19 mouse cellular contexts compared by ENCODE assay signal in the genomic region with DNA sequence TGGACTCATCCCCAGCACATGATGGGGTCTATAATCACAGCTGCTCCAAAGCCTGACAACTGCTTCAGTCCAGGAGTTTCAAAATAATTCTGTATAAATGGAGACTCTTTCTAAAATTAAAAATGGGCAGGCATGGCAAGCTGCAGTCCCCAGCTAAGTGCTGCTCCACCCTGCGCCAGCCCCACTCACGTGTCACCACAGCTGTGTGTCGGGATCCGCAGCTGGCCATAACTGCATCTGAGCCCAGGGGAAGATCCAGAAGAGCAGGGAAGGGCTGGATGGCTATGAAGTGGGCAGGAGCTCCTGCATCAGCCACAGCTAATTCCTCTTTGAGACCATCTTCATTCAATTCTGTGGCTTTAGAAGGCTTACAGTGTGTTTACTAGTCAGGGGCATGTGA. TPM values are rescaled to one million over a fixed set of nuclear protein-coding genes. Genes with fewer than 3 reads are reported as not detected.
DNase-seq lines count a peak whose midpoint lies in the region; ATAC-seq lines count a peak whose summit lies in the region.
"Had no signal": no experiment of that assay in that cellular context is flagged by ENCODE, and none has a peak within 500 bp of the region (broad histone marks: within the 10 kb centered on the region; RNA-seq: fewer than 3 reads in every experiment).

No protein-coding gene starts in this region.

- ATAC-seq in embryonic facial prominence, embryonic 11.5 days (replicated peaks; ENCODE audit: insufficient number of reproducible peaks, low FRiP score, low TSS enrichment, low read depth) = no peak
- ATAC-seq in heart, embryonic 15.5 days (replicated peaks; ENCODE audit: insufficient number of reproducible peaks, insufficient read depth, low FRiP score, low read depth) = no peak
- ATAC-seq in neural tube, embryonic 13.5 days (ENCODE audit: low read depth) = no peak
- ATAC-seq: CD4-positive, CD25-positive, alpha-beta regulatory T cell, adult 4 months; intestine, embryonic 16.5 days had no signal

- no peaks in the 10 kb centered on the region for H3K4me1 ChIP-seq in embryonic facial prominence, embryonic 11.5 days (ENCODE audit: control insufficient read depth, insufficient read depth, low read length)
- H3K4me1 ChIP-seq in embryonic facial prominence, embryonic 10.5 days = peaks cover 10% of the 10 kb centered on the region
- H3K4me1 ChIP-seq in heart, embryonic 15.5 days (replicated peaks) = peaks cover 29% of the 10 kb centered on the region
- H3K4me1 ChIP-seq in neural tube, embryonic 13.5 days (replicated peaks) = peaks cover 20% of the 10 kb centered on the region

- intact Hi-C loops in left cerebral cortex, postnatal 14 days (cut with DNase I) = no loop called here

- H3K4me3 ChIP-seq in embryonic facial prominence, embryonic 11.5 days (ENCODE audit: low read depth, low read length) = no peak overlapping the region
- no peak overlapping the region for H3K4me3 ChIP-seq in embryonic facial prominence, embryonic 10.5 days
- H3K4me3 ChIP-seq in heart, embryonic 15.5 days = no peak overlapping the region
- H3K4me3 ChIP-seq in neural tube, embryonic 13.5 days = no peak overlapping the region
- H3K4me3 ChIP-seq: kidney, embryonic 15.5 days had no signal

- peaks cover 7% of the 10 kb centered on the region for H3K36me3 ChIP-seq in embryonic facial prominence, embryonic 11.5 days (replicated peaks; ENCODE audit: control insufficient read depth, insufficient read depth, low read depth, low read length)
- H3K36me3 ChIP-seq in embryonic facial prominence, embryonic 10.5 days (replicated peaks) = peaks cover 71% of the 10 kb centered on the region
- peaks cover 48% of the 10 kb centered on the region for H3K36me3 ChIP-seq in heart, embryonic 15.5 days
- H3K36me3 ChIP-seq in neural tube, embryonic 13.5 days = peaks cover 61% of the 10 kb centered on the region

- H3K27ac ChIP-seq in embryonic facial prominence, embryonic 11.5 days (replicated peaks; ENCODE audit: low read depth, low read length) = 0 out of 2 replicates have a peak overlapping the region, but pooled peaks have one; percentile 13
- H3K27ac ChIP-seq in embryonic facial prominence, embryonic 10.5 days (replicated peaks) = no peak overlapping the region
- no peak overlapping the region; the same call in 1 of the 2 replicates for H3K27ac ChIP-seq in heart, embryonic 15.5 days
- H3K27ac ChIP-seq in neural tube, embryonic 13.5 days (replicated peaks) = no peak overlapping the region
- H3K27ac ChIP-seq: hindbrain, embryonic 14.5 days; kidney, embryonic 15.5 days had no signal

- no peak overlapping the region for H3K9ac ChIP-seq in embryonic facial prominence, embryonic 11.5 days (replicated peaks; ENCODE audit: low read length)
- H3K9ac ChIP-seq in heart, embryonic 15.5 days = peak overlapping the region; percentile 21; the same call in 1 of the 2 replicates
- 0 out of 2 replicates have a peak overlapping the region, but pooled peaks have one; percentile 27 for H3K9ac ChIP-seq in neural tube, embryonic 13.5 days
- H3K9ac ChIP-seq: hindbrain, embryonic 14.5 days; kidney, embryonic 15.5 days had no signal

- DNase-seq in embryonic facial prominence, embryonic 11.5 days (ENCODE audit: low spot score) = no peak
- no peak for DNase-seq in embryonic facial prominence, embryonic 10.5 days (ENCODE audit: low spot score)
- DNase-seq in heart, postnatal 4 days = no peak
- no peak for DNase-seq in neural tube, embryonic 10.5 days (ENCODE audit: extremely low spot score, low spot score)
- no peak for DNase-seq in left cerebral cortex, postnatal 14 days (ENCODE audit: low spot score in 2 of 2)
- DNase-seq in urinary bladder, postnatal 36 days (ENCODE audit: low spot score in 2 of 2) = no peak
- DNase-seq: cerebellum, postnatal 10 days; embryo, embryonic 11 days; gastrocnemius, postnatal 25 days; heart, postnatal 14 days; lung, postnatal 10 days; thymus, postnatal 25 days had no signal

- H3K9me3 ChIP-seq in embryonic facial prominence, embryonic 11.5 days (replicated peaks; ENCODE audit: control insufficient read depth, low read length) = no peaks in the 10 kb centered on the region
- no peaks in the 10 kb centered on the region for H3K9me3 ChIP-seq in embryonic facial prominence, embryonic 10.5 days
- H3K9me3 ChIP-seq in heart, embryonic 15.5 days (replicated peaks) = no peaks in the 10 kb centered on the region
- H3K9me3 ChIP-seq in neural tube, embryonic 13.5 days = no peaks in the 10 kb centered on the region
- H3K9me3 ChIP-seq: kidney, embryonic 15.5 days had no signal

- H3K4me2 ChIP-seq in embryonic facial prominence, embryonic 11.5 days (ENCODE audit: low read depth, low read length) = no peak overlapping the region
- H3K4me2 ChIP-seq in heart, embryonic 15.5 days = no peak overlapping the region
- H3K4me2 ChIP-seq in neural tube, embryonic 13.5 days = no peak overlapping the region
- H3K4me2 ChIP-seq: hindbrain, embryonic 14.5 days; kidney, embryonic 15.5 days; liver, embryonic 11.5 days had no signal

- H3K27me3 ChIP-seq in embryonic facial prominence, embryonic 11.5 days (ENCODE audit: control insufficient read depth, insufficient read depth, low read length) = no peaks in the 10 kb centered on the region
- no peaks in the 10 kb centered on the region for H3K27me3 ChIP-seq in embryonic facial prominence, embryonic 10.5 days (replicated peaks; ENCODE audit: low read depth, poor library complexity, severe bottlenecking)
- no peaks in the 10 kb centered on the region for H3K27me3 ChIP-seq in heart, embryonic 15.5 days
- H3K27me3 ChIP-seq in neural tube, embryonic 13.5 days = no peaks in the 10 kb centered on the region
- H3K27me3 ChIP-seq: kidney, embryonic 15.5 days had no signal

- 96% methylated on average over 4 of the region's 4 CpGs for WGBS in embryonic facial prominence, embryonic 11.5 days
- 95% methylated on average over 4 of the region's 4 CpGs for WGBS in embryonic facial prominence, embryonic 10.5 days
- 79% methylated on average over 4 of the region's 4 CpGs for WGBS in heart, embryonic 15.5 days
- 96% methylated on average over 4 of the region's 4 CpGs for WGBS in neural tube, embryonic 13.5 days

RNA-seq across cellular contexts. Expression of gene Rccd1, which starts 5.6 kb away (rescaled TPM):
- 7.5 and 8.4 TPM in 2 replicates for polyA plus RNA-seq in embryonic facial prominence, embryonic 11.5 days (2014; fragmentation: Nextera tagmentation; extraction: Ambion mirVana)
- 12.0 and 13.2 TPM in 2 replicates for polyA plus RNA-seq in embryonic facial prominence, embryonic 10.5 days (2016; fragmentation: Nextera tagmentation; extraction: Ambion mirVana)
- polyA plus RNA-seq in heart, embryonic 15.5 days (2015; fragmentation: Nextera tagmentation; extraction: Ambion mirVana) = 7.9 and 9.0 TPM in 2 replicates
- 1 to 10 TPM; 8.5 to 9.5 TPM for total RNA-seq in heart, postnatal 4 days (2021)
- polyA plus RNA-seq in neural tube, embryonic 13.5 days (2015; fragmentation: Nextera tagmentation; extraction: Ambion mirVana) = 12.6 and 15.6 TPM in 2 replicates
- total RNA-seq in left cerebral cortex, postnatal 14 days (2021) = 10 to 100 TPM; 11.8 to 12.8 TPM

RNA-seq across cellular contexts. Expression of gene Unc45a, which starts 22.1 kb away (rescaled TPM):
- polyA plus RNA-seq in embryonic facial prominence, embryonic 11.5 days (2014; fragmentation: Nextera tagmentation; extraction: Ambion mirVana) = 26.5 and 31.1 TPM in 2 replicates
- polyA plus RNA-seq in embryonic facial prominence, embryonic 10.5 days (2016; fragmentation: Nextera tagmentation; extraction: Ambion mirVana) = 51.3 and 53.3 TPM in 2 replicates
- polyA plus RNA-seq in heart, embryonic 15.5 days (2015; fragmentation: Nextera tagmentation; extraction: Ambion mirVana) = 16.6 and 21.5 TPM in 2 replicates
- 10 to 100 TPM; 22.9 to 24.9 TPM for total RNA-seq in heart, postnatal 4 days (2021)
- 61.3 and 61.7 TPM in 2 replicates for polyA plus RNA-seq in neural tube, embryonic 13.5 days (2015; fragmentation: Nextera tagmentation; extraction: Ambion mirVana)
- total RNA-seq in left cerebral cortex, postnatal 14 days (2021) = 10 to 100 TPM; 44.8 to 49.7 TPM

RNA-seq across cellular contexts. Expression of gene Hddc3, which starts 24.2 kb away (rescaled TPM):
- polyA plus RNA-seq in embryonic facial prominence, embryonic 11.5 days (2014; fragmentation: Nextera tagmentation; extraction: Ambion mirVana) = 25.7 and 28.4 TPM in 2 replicates
- 23.3 and 30.3 TPM in 2 replicates for polyA plus RNA-seq in embryonic facial prominence, embryonic 10.5 days (2016; fragmentation: Nextera tagmentation; extraction: Ambion mirVana)
- 16.1 and 17.4 TPM in 2 replicates for polyA plus RNA-seq in heart, embryonic 15.5 days (2015; fragmentation: Nextera tagmentation; extraction: Ambion mirVana)
- 10 to 100 TPM; 40.9 to 42.1 TPM for total RNA-seq in heart, postnatal 4 days (2021)
- polyA plus RNA-seq in neural tube, embryonic 13.5 days (2015; fragmentation: Nextera tagmentation; extraction: Ambion mirVana) = 22.0 and 24.7 TPM in 2 replicates
- 10 to 100 TPM; 42.0 to 53.2 TPM for total RNA-seq in left cerebral cortex, postnatal 14 days (2021)

RNA-seq across cellular contexts. Expression of gene Prc1, which starts 24.4 kb away (rescaled TPM):
- polyA plus RNA-seq in embryonic facial prominence, embryonic 11.5 days (2014; fragmentation: Nextera tagmentation; extraction: Ambion mirVana) = 154 and 172 TPM in 2 replicates
- 196 and 199 TPM in 2 replicates for polyA plus RNA-seq in embryonic facial prominence, embryonic 10.5 days (2016; fragmentation: Nextera tagmentation; extraction: Ambion mirVana)
- 125 and 145 TPM in 2 replicates for polyA plus RNA-seq in heart, embryonic 15.5 days (2015; fragmentation: Nextera tagmentation; extraction: Ambion mirVana)
- 100 to 1,000 TPM; 132 to 141 TPM for total RNA-seq in heart, postnatal 4 days (2021)
- polyA plus RNA-seq in neural tube, embryonic 13.5 days (2015; fragmentation: Nextera tagmentation; extraction: Ambion mirVana) = 38.3 and 48.2 TPM in 2 replicates
- total RNA-seq in left cerebral cortex, postnatal 14 days (2021) = 1 to 10 TPM; 3.2 to 3.8 TPM

RNA-seq across cellular contexts. Expression of gene Vps33b, which starts 49.2 kb away (rescaled TPM):
- polyA plus RNA-seq in embryonic facial prominence, embryonic 11.5 days (2014; fragmentation: Nextera tagmentation; extraction: Ambion mirVana) = 7.7 and 10.1 TPM in 2 replicates
- polyA plus RNA-seq in embryonic facial prominence, embryonic 10.5 days (2016; fragmentation: Nextera tagmentation; extraction: Ambion mirVana) = 17.3 and 18.0 TPM in 2 replicates
- 8.1 and 12.1 TPM in 2 replicates for polyA plus RNA-seq in heart, embryonic 15.5 days (2015; fragmentation: Nextera tagmentation; extraction: Ambion mirVana)
- total RNA-seq in heart, postnatal 4 days (2021) = 10 to 100 TPM; 10.6 TPM
- 23.7 and 27.7 TPM in 2 replicates for polyA plus RNA-seq in neural tube, embryonic 13.5 days (2015; fragmentation: Nextera tagmentation; extraction: Ambion mirVana)
- total RNA-seq in left cerebral cortex, postnatal 14 days (2021) = 10 to 100 TPM; 19.3 to 19.6 TPM
